Mouse (Mus musculus) liver, adult (tissue): ENCODE results near the gene Afmid.

Experiments used
- GATA4 ChIP-seq: IDR thresholded peaks from 2 replicates; pipeline ENCODE4 v1.6.1; 2014; ENCODE audit warnings: mild to moderate bottlenecking, low read length; ENCODE audit not compliant: insufficient replicate concordance

The Afmid gene

DNA sequence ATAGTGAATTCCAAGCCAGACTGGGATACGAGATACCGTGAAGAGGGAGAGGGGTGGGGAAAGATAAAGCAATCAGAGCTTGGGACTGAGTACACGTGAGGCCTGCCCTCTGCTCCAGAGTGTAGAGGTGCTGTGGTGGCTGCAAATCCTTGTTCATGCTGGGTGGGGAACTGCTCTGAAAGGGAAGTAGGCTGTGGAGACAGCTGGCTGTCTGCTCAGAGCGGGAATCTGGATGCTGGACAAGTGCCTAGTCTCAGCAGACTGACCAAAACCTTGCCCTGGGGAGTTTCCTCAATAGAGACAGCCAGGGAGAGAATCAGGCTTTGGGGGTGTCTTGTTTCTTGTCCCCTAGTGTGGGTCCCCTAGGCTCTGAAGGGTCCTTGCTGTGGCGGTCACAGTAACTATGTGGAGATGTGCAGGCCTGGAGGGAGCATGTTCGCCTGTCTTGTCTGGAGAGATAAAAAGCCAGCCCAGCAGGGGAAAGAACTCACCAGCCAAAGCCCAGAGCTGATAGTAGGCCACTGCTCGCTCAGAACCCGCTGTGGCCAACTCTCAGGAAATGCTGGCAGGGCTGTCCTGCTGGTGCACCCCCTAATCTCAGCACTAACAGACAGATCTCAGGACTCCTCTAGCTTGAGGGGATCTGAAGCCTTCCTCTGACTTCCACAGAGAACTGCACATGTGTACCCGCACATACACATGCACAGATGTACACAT is 3.3 kb downstream of the Afmid start:
- TF ChIP-seq GATA4, result peak; percentile 82

GRCm38 (mm10) chr11:117829671-117830215 is 4.0 kb downstream of the Afmid start:
- no peak for TF ChIP-seq GATA4

- TF ChIP-seq GATA4, result no peak
These were observed 4.7 kb downstream of the Afmid start for GRCm38 (mm10) chr11:117830401-117830800.

DNA sequence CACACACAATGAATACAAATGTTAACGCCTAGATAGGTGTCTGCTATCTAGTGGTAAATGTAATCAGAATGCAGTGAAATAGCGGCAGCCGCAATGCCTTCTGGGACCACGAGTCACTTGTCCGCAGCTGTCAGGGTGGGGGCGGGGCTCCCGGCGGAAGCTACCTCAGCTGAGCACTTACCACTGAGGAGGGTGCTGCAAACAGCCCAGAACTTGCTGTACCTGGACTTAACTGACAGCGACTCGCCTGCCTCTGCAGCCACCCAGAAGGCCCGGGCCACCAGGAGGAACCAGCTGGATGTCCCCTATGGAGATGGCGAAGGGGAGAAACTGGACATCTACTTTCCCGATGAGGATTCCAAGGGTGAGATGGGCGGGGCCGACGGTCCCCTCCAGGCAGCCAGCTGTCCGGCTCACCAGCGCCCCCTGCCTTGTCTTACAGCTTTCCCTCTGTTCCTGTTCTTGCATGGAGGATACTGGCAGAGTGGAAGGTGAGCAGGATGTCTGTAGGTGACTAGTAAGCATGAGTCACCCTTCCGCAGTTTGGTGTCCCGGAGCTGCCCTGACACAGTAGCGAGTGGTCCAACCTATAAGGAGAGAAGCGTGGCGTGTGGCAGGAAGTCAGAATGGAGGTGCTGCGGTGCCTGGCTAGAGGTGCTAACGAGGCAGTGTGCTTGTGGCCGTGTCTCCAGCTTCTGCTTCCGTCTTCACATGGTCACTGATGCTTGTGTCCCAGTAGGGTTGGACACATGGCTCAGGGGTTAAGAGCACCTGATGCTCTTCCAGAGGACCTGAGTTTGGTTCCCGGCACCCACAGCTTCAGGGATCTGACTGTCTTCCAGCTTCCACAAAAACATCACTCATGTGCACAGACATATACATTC is 6.6 kb downstream of the Afmid start:
- no peak for TF ChIP-seq GATA4

- 0 out of 2 replicates have a peak, but pooled peaks have one; percentile 7 for TF ChIP-seq GATA4
These were observed 8.4 kb downstream of the Afmid start for GRCm38 (mm10) chr11:117834086-117834485.

DNA sequence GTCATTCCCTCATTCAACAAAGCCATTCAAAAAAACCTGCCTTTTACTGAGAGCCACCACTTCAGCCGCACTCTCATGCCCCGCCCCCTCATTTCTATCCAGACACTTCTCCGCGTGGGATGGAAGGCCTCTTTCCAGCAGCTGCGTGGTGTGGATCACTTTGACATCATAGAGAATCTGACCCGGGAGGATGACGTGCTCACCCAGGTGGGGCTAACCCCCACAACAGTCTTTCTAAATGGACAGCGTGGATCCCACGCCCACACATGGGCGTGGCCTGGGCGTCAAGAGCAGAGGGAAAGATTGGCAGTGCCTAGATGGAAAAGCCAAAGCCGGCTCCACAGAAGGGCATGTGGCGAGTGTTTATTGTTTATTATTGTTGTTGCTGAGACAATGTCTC is 10.6 kb downstream of the Afmid start:
- no peak for TF ChIP-seq GATA4

DNA sequence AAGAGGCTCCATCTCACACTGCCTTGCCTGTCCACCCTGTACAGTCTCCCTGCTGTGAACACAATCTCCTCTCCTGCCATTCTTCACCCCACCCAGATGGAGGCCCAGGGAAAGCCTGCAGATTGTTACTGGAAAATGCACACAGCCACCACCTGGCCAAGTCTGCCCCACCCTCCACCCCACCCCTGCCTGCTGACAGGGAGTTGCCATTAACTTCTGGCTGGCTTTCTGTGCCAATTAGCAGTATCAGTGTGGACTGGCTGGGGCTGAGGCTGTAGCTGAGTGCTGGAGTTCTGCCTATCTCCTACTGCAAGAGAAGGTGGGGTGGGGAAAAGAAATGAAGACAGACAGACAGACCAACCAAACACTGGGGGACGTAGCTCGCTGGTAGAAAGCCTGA is 12.8 kb downstream of the Afmid start:
- no peak for TF ChIP-seq GATA4

DNA sequence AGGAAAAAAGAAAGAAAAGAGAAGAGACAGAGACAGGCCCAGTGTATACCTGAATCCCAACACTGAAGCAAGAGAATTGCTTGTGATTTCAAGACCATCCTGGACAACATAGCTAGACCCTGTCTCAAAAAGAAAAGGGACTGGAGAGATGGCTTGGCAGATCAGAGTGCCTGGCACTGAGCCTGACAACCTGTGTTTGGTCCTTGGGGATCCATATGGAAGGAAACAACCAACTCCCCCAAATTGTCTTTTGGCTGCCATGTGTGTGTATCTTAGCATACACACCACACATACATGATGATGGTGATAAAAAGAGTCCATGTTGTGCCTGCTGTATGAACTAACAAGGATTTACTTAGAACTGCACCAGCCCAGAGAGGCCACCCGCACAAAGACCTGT is 13.3 kb downstream of the Afmid start:
- TF ChIP-seq GATA4, result no peak

GRCm38 (mm10) chr11:117840910-117841309 is 15.2 kb downstream of the Afmid start:
- TF ChIP-seq GATA4, result no peak

DNA sequence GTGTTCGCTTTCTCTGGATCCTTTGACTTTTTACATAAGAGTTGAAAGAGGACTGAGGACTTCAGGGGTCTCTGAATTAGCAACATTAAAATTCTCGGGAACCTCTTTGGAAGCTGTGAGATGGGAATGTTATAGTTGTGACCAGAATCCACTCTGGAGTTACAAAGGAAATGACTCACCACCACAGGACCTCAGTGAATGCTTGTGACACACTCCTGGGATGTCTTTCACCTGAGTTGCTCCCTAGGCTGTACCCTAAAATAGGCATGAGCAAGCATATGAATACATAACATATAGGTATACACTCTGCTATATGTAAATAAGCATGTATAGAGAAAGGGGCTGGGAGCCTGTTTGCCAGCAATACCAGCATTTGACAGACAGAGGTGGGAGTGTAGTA is 17.7 kb downstream of the Afmid start:
- no peak for TF ChIP-seq GATA4

DNA sequence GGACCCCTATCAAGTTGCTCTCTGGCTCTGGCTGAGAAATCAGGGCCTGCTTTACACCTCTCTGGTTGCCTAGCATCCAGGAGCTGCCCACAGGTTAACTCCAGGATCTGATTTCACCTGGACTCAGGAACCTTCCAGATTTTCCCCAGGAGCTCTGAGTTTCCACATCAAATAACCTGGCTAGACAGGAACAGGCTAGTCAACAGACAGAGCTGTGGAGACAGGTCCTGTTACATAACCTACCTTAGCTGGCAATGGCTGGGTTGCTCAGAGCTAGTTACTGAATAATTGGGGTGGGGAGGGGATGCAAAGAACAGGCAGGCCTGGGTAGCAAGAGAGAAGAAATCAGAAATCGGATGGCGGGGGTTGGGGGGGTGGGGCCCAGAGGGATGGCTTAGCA is 19.3 kb downstream of the Afmid start:
- no peak for TF ChIP-seq GATA4

- peak; percentile 45; the same call in 1 of the 2 replicates for TF ChIP-seq GATA4
These were observed 19.9 kb downstream of the Afmid start for GRCm38 (mm10) chr11:117845651-117846050.

- no peak for TF ChIP-seq GATA4
These were observed 20.9 kb downstream of the Afmid start for GRCm38 (mm10) chr11:117846640-117847039.

DNA sequence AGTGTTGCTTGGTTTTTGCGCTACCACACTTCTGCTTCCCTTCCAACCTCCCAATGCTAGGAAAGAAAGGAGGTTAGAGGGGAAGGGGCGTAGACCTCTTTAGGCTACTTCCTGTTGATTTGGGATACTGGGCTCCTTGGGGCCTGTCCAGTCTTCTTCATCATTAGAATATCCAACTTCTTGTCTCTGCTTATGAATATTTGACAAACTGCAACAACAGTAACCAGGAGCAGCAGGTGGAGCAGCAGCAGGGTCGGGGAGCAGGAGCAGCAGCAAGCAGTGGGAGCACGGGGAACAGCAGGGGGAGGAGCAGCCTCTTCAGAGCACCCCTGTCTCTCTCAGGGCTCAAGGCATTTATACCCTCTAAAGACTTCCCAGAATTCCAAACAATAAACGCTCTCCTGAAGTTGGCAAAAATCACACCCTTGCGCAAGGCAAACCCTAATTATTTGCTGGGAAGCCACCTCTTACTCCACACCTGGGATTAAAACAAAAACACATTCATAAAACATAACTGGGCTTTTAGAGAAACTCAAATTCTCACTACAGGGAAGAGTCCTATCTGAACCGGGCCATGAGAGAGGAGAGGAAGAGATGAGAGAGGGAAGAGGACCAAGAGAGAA is 22.0 kb downstream of the Afmid start:
- no peak for TF ChIP-seq GATA4

DNA sequence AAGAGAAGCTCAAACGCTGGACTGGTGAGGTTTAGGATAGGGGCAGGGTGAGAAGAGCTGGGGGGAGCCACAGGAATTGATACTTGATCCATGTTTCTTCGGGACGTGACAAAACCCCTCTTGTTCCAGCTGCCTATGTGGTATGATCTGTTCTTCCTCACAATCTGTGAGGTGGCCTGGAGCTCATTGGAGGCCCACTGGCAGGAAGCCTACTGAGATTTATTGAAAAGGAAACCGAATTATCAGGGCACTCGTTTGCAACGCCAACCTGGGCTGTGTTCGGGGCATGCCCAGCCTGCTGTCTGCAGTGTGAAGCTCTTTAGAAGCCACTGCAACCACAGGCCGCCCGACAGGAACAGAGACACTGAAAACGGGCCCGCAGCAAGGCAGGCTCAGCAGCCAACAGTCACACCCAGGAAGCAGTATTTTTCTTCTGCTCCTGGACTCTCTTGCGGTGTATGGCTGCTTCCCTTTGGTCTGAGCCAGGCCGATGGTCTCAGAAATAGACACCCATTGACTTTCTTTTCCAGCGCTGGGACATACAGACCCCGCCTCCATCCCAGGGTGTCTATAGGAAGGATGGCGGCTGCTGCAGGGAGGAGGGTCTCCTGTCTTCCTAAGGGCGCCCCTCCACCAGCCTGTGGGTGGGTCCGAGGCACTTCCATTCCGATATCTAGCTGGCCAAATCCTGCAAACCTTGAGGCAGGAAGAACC is 22.7 kb downstream of the Afmid start:
- no peak for TF ChIP-seq GATA4
